ENCODE assay signal across 15 mouse cellular contexts in the genomic region with DNA sequence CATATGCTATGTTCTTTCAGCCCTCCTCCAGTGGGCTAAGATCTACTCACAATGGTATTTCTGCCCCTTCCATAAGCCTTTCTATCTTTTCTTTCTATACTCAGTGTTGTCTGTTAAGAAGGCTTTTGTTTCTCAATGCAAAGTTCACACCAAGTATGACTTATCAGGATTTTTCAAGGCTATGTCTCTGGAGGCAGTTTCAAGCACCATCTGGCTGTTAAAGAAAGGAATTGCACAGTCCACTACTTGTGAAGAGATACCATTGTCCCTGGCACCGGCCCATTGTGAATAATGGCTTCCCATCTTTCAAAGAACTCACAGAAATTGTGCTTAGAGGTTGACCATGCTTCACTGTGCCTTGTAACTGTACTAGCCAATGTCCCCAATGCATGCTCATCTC.
DNase-seq lines count a peak whose midpoint lies in the region; ATAC-seq and TF ChIP-seq lines count a peak whose summit lies in the region.
"Had no signal": no experiment of that assay in that cellular context is flagged by ENCODE, and none has a peak within 500 bp of the region (broad histone marks: within the 10 kb centered on the region; RNA-seq: fewer than 3 reads in every experiment).

No protein-coding gene starts in this region.

- peak; percentile 47; the same call in 1 of the 2 replicates for TF ChIP-seq CTCF in heart, postnatal 0 days (IDR thresholded peaks at IDR 0.05; ENCODE audit: low read depth)
- TF ChIP-seq CTCF in lung, postnatal 0 days (IDR thresholded peaks at IDR 0.05): peak; percentile 39; the same call in 1 of the 2 replicates

- no peak overlapping the region for H3K4me2 ChIP-seq in heart, postnatal 0 days (ENCODE audit: low read depth, low read length)
- no peak overlapping the region for H3K4me2 ChIP-seq in lung, postnatal 0 days (replicated peaks; ENCODE audit: low read depth, low read length)
- H3K4me2 ChIP-seq in liver, embryonic 11.5 days: no peak overlapping the region
- H3K4me2 ChIP-seq: hindbrain, embryonic 13.5 days had no signal

- peak; percentile 1 for DNase-seq in adrenal gland, adult 2 months
- DNase-seq in adrenal gland, postnatal 4 days (ENCODE audit: low spot score in 2 of 2): no peak
- no peak for DNase-seq in heart, postnatal 0 days (ENCODE audit: low spot score)
- no peak for DNase-seq in heart, adult 9 months (ENCODE audit: low spot score in 2 of 2)
- peak; percentile 21 for DNase-seq in lung, postnatal 0 days (ENCODE audit: low spot score)
- no peak for DNase-seq in lung, postnatal 4 days
- DNase-seq in liver, embryonic 11.5 days (ENCODE audit: low spot score): no peak
- DNase-seq: cerebellum, adult 11-12 months; kidney, adult 9 months; lung, adult 2 months had no signal

- no peak overlapping the region for H3K9ac ChIP-seq in heart, postnatal 0 days (replicated peaks; ENCODE audit: low read depth, low read length)
- H3K9ac ChIP-seq in lung, postnatal 0 days (replicated peaks; ENCODE audit: low read depth): no peak overlapping the region
- H3K9ac ChIP-seq in liver, embryonic 11.5 days (ENCODE audit: low read depth, low read length): no peak overlapping the region
- H3K9ac ChIP-seq: hindbrain, embryonic 13.5 days had no signal

- H3K4me3 ChIP-seq in heart, postnatal 0 days (ENCODE audit: low read depth, low read length): no peak overlapping the region
- H3K4me3 ChIP-seq in lung, postnatal 0 days (ENCODE audit: low read depth, low read length): no peak overlapping the region
- no peak overlapping the region for H3K4me3 ChIP-seq in liver, embryonic 11.5 days (ENCODE audit: low read depth, low read length)
- H3K4me3 ChIP-seq: embryonic facial prominence, embryonic 10.5 days; forebrain, embryonic 10.5 days; hindbrain, embryonic 13.5 days; megakaryocyte, embryonic 14.5 days had no signal

- ATAC-seq in heart, postnatal 0 days (ENCODE audit: insufficient read depth, low read depth): no peak
- no peak for ATAC-seq in lung, postnatal 0 days
- ATAC-seq in common myeloid progenitor, adult 5-6 weeks (replicated peaks; ENCODE audit: low read depth, poor library complexity, severe bottlenecking): 0 out of 2 replicates have a peak, but pooled peaks have one; percentile 45
- no peak for ATAC-seq in liver, embryonic 11.5 days (replicated peaks; ENCODE audit: low FRiP score)

- no peaks in the 10 kb centered on the region for H3K27me3 ChIP-seq in heart, postnatal 0 days (ENCODE audit: control insufficient read depth, insufficient read depth, low read length)
- H3K27me3 ChIP-seq in lung, postnatal 0 days (replicated peaks; ENCODE audit: insufficient read depth, low read length): no peaks in the 10 kb centered on the region
- H3K27me3 ChIP-seq in liver, embryonic 11.5 days (replicated peaks; ENCODE audit: control insufficient read depth, insufficient read depth, low read length): no peaks in the 10 kb centered on the region
- H3K27me3 ChIP-seq: hindbrain, embryonic 13.5 days; megakaryocyte, embryonic 14.5 days had no signal

- no peaks in the 10 kb centered on the region for H3K36me3 ChIP-seq in heart, postnatal 0 days (replicated peaks; ENCODE audit: control insufficient read depth, insufficient read depth, low read length)
- H3K36me3 ChIP-seq in lung, postnatal 0 days (ENCODE audit: insufficient read depth, low read length): no peaks in the 10 kb centered on the region
- no peaks in the 10 kb centered on the region for H3K36me3 ChIP-seq in liver, embryonic 11.5 days (ENCODE audit: control insufficient read depth, insufficient read depth, low read length)
- H3K36me3 ChIP-seq: embryonic facial prominence, embryonic 10.5 days; forebrain, embryonic 10.5 days; hindbrain, embryonic 13.5 days had no signal

- H3K27ac ChIP-seq in heart, postnatal 0 days (ENCODE audit: low read depth): no peak overlapping the region
- no peak overlapping the region for H3K27ac ChIP-seq in lung, postnatal 0 days (ENCODE audit: low read length)
- H3K27ac ChIP-seq in liver, embryonic 11.5 days (ENCODE audit: low read depth, low read length): no peak overlapping the region
- H3K27ac ChIP-seq: embryonic facial prominence, embryonic 10.5 days; forebrain, embryonic 10.5 days; hindbrain, embryonic 13.5 days had no signal

- H3K9me3 ChIP-seq in heart, postnatal 0 days (replicated peaks; ENCODE audit: control insufficient read depth, low read length): no peaks in the 10 kb centered on the region
- H3K9me3 ChIP-seq in lung, postnatal 0 days (ENCODE audit: low read length): no peaks in the 10 kb centered on the region
- H3K9me3 ChIP-seq in liver, embryonic 11.5 days (ENCODE audit: control insufficient read depth, low read length): no peaks in the 10 kb centered on the region
- H3K9me3 ChIP-seq: embryonic facial prominence, embryonic 10.5 days; forebrain, embryonic 10.5 days; hindbrain, embryonic 13.5 days; megakaryocyte, embryonic 14.5 days had no signal

- TF ChIP-seq EP300 in heart, postnatal 0 days (IDR thresholded peaks at IDR 0.05; ENCODE audit: low read depth): no peak
- no peak for TF ChIP-seq EP300 in lung, postnatal 0 days (IDR thresholded peaks at IDR 0.05)

- 51% methylated on average over 1 of the region's 1 CpGs for WGBS in heart, postnatal 0 days
- WGBS in lung, postnatal 0 days: 63% methylated on average over 1 of the region's 1 CpGs
- 69% methylated on average over 1 of the region's 1 CpGs for WGBS in liver, embryonic 11.5 days

- H3K4me1 ChIP-seq in heart, postnatal 0 days (ENCODE audit: control insufficient read depth, insufficient read depth): no peaks in the 10 kb centered on the region
- no peaks in the 10 kb centered on the region for H3K4me1 ChIP-seq in lung, postnatal 0 days (ENCODE audit: insufficient read depth, low read depth, low read length)
- H3K4me1 ChIP-seq in liver, embryonic 11.5 days (replicated peaks; ENCODE audit: control insufficient read depth, insufficient read depth, low read length): no peaks in the 10 kb centered on the region
- H3K4me1 ChIP-seq: embryonic facial prominence, embryonic 10.5 days; megakaryocyte, embryonic 14.5 days had no signal

Comparison
In these comparisons a context has a peak if more than half of its experiments do, and no peak if none do; other contexts are left out.
1. DNase-seq: peak in adrenal gland, adult 2 months (single experiment) and lung, postnatal 0 days (single experiment); none in adrenal gland, postnatal 4 days (0 of 2), heart, postnatal 0 days (single experiment), heart, adult 9 months (0 of 2), lung, postnatal 4 days (0 of 2) and liver, embryonic 11.5 days (single experiment).